Mouse (Mus musculus): ENCODE data around the gene Gdf5.

DNA sequence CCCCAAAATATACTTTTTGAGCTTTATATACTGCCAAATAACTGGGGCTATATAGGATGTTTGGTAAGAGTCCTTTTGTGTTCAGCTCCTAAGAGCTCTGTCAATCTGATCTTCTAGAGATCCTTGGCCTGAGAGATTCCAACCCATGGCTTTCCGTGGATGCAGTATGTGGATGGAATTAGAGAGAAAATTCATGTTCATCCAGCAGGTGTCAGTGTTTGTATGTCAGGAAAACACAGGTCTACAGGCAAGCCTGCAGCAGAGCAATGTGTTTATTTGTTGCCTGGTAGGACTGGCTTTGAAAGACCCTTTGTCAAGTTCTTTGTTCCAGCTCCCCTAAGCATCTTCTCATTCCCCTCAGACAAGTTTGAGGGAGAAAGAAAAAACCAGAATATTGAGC lies 17.8 kb upstream of the Gdf5 start:
- TF ChIP-seq CTCF (IDR thresholded peaks at IDR 0.05) (peak; percentile 66), EP300 (IDR thresholded peaks at IDR 0.05) (no peak)

Measured in lung, postnatal 0 days (tissue).